ENCODE assay signal across 8 mouse cellular contexts in genomic region chr8:120588908-120589771, GRCm38 (mm10). TPM values are rescaled to one million over a fixed set of nuclear protein-coding genes. Genes with fewer than 3 reads are reported as not detected.
DNase-seq lines count a peak whose midpoint lies in the region; ATAC-seq lines count a peak whose summit lies in the region.

Gene Gins2, minus strand, starts transcription at chr8:120589304.

- H3K27ac ChIP-seq in heart, embryonic 10.5 days: peak within 1 kb of the TSS; percentile 87
- H3K27ac ChIP-seq in kidney, embryonic 15.5 days: peak within 1 kb of the TSS; percentile 84

- H3K4me1 ChIP-seq in heart, embryonic 10.5 days: peaks cover 49% of the 10 kb centered on the region
- peaks cover 38% of the 10 kb centered on the region for H3K4me1 ChIP-seq in kidney, embryonic 15.5 days

- peaks cover 33% of the 10 kb centered on the region for H3K36me3 ChIP-seq in heart, embryonic 10.5 days
- peaks cover 13% of the 10 kb centered on the region; the same call in 1 of the 2 replicates for H3K36me3 ChIP-seq in kidney, embryonic 15.5 days

- DNase-seq in B cell, adult 2 months: peak; percentile 98 to 99
- peak; percentile 100 for DNase-seq in brain, adult 2 months (ENCODE audit: low read depth, low spot score)
- DNase-seq in heart, embryonic 10.5 days (ENCODE audit: low spot score): peak; percentile 100
- DNase-seq in liver: peak; percentile 99
- peak; percentile 99 for DNase-seq in spleen, postnatal 4 days (ENCODE audit: low spot score in 2 of 2)

- H3K27me3 ChIP-seq in heart, embryonic 10.5 days (ENCODE audit: insufficient read depth, poor library complexity, severe bottlenecking): no peaks in the 10 kb centered on the region; the same call in 1 of the 2 replicates
- no peaks in the 10 kb centered on the region for H3K27me3 ChIP-seq in kidney, embryonic 15.5 days

- under 1% methylated on average over 67 of the region's 67 CpGs for WGBS in heart, embryonic 10.5 days
- under 1% methylated on average over 67 of the region's 67 CpGs for WGBS in kidney, embryonic 15.5 days

- H3K9me3 ChIP-seq in heart, embryonic 10.5 days: no peaks in the 10 kb centered on the region
- H3K9me3 ChIP-seq in kidney, embryonic 15.5 days (replicated peaks): no peaks in the 10 kb centered on the region

- peak within 1 kb of the TSS; percentile 91 for H3K4me2 ChIP-seq in kidney, embryonic 15.5 days

- peak within 1 kb of the TSS; percentile 74 for H3K4me3 ChIP-seq in heart, embryonic 10.5 days
- H3K4me3 ChIP-seq in kidney, embryonic 15.5 days (replicated peaks): peak within 1 kb of the TSS; percentile 81

- H3K9ac ChIP-seq in kidney, embryonic 15.5 days: peak within 1 kb of the TSS; percentile 78

- ATAC-seq in erythroblast, adult 5-6 weeks (replicated peaks; ENCODE audit: low FRiP score, poor library complexity, severe bottlenecking): peak; percentile 92
- peak; percentile 99 for ATAC-seq in kidney, embryonic 15.5 days (replicated peaks; ENCODE audit: low FRiP score)
- ATAC-seq in monocyte, adult 5-6 weeks (replicated peaks; ENCODE audit: insufficient number of reproducible peaks, low FRiP score, low TSS enrichment, poor library complexity, severe bottlenecking): peak; percentile 96

RNA-seq across cellular contexts. Expression of gene Gins2, which starts in this region (rescaled TPM):
- total RNA-seq in erythroblast, adult 5-6 weeks (2015; ENCODE audit: low replicate concordance): 13.3 and 32.0 TPM in 2 replicates
- total RNA-seq in erythroblast, adult 5-6 weeks (2017; ENCODE audit: low replicate concordance): 4.3 and 14.3 TPM in 2 replicates
- polyA plus RNA-seq in heart, embryonic 10.5 days (2016; fragmentation: Nextera tagmentation; extraction: Ambion mirVana): 106 and 125 TPM in 2 replicates
- polyA plus RNA-seq in kidney, embryonic 15.5 days (2015; fragmentation: Nextera tagmentation; extraction: Ambion mirVana): 107 and 110 TPM in 2 replicates
- 1.1 to 3.2 TPM (median 1.3 TPM) in 3 replicates for total RNA-seq in monocyte, adult 5-6 weeks (2017)

Comparison
In these comparisons a context has a peak if more than half of its experiments do, and no peak if none do; other contexts are left out.
1. Peak in every context shown above with its lines: DNase-seq, ATAC-seq, H3K4me3 ChIP-seq and H3K27ac ChIP-seq.